In the genomic region with DNA sequence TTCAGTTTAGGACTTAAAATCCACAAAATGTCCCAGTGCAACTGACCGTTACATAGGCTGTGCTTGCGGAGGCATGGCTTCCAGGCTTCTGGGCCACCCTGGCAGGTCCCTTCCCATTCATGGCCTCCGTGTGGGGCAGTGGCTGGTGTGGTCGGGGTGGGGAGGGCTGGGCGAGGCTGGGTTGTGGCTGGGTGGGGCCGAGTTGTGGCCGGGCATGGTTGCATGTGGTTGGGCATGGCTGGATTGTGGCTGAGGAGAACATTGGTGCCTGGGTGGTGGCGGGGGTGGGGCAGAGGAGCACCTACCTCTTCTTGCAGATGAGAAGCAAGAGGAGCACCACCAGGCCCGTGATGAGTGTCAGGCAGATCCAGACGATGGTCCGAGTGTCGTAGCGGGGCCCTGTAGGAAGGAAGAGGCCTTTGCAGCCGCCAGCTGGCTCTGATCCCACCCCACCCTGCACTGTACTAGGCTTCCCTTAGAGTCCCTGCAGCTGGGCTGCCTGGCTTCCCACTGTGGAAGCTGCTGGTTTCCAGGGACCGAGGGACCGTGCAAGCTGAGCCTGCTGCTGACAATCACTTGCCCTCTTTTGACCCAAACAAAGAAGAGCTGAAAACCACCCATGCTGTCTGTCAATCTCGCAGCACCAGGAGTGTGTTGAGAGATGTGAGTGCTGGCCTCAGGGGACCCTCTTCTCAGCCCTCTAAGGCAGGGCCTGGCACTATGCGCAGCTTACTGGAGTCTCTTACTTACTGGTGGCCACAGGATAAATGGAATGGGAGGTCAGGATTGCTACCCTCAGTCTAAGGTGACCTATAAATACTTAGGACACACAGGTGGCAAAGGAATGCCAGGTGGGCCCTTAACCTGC, we compare ENCODE assay signal across 11 mouse cellular contexts. TPM values are rescaled to one million over a fixed set of nuclear protein-coding genes. Genes with fewer than 3 reads are reported as not detected.
DNase-seq lines count a peak whose midpoint lies in the region; ATAC-seq and TF ChIP-seq lines count a peak whose summit lies in the region.
"Had no signal": no experiment of that assay in that cellular context is flagged by ENCODE, and none has a peak within 500 bp of the region (broad histone marks: within the 10 kb centered on the region; RNA-seq: fewer than 3 reads in every experiment).

No protein-coding gene starts in this region.

- 34% methylated on average over 18 of the region's 18 CpGs for WGBS in heart, embryonic 16.5 days
- WGBS in lung, embryonic 16.5 days, result 44% methylated on average over 18 of the region's 18 CpGs
- 29% methylated on average over 18 of the region's 18 CpGs for WGBS in lung, adult 2 months
- WGBS in forebrain, embryonic 15.5 days, result 46% methylated on average over 18 of the region's 18 CpGs

- H3K4me3 ChIP-seq in heart, embryonic 16.5 days (ENCODE audit: low read length), result no peak overlapping the region
- H3K4me3 ChIP-seq in lung, embryonic 16.5 days (ENCODE audit: low read length), result no peak overlapping the region
- no peak overlapping the region for H3K4me3 ChIP-seq in lung, adult 2 months (replicated peaks; ENCODE audit: extremely low read depth, low read depth, low read length)
- no peak overlapping the region for H3K4me3 ChIP-seq in forebrain, embryonic 15.5 days

- peak; percentile 49; the same call in 1 of the 2 replicates for ATAC-seq in heart, embryonic 16.5 days (replicated peaks; ENCODE audit: extremely low read depth, insufficient read depth, low FRiP score)
- ATAC-seq in lung, embryonic 16.5 days (ENCODE audit: low read depth), result peak; percentile 85
- ATAC-seq in forebrain, embryonic 15.5 days (replicated peaks), result 0 out of 2 replicates have a peak, but pooled peaks have one; percentile 51
- peak; percentile 38 for ATAC-seq in megakaryocyte, adult 5-6 weeks (ENCODE audit: poor library complexity, severe bottlenecking)

- no peaks in the 10 kb centered on the region for H3K9me3 ChIP-seq in heart, embryonic 16.5 days (replicated peaks; ENCODE audit: control insufficient read depth, low read length)
- H3K9me3 ChIP-seq in lung, embryonic 16.5 days (ENCODE audit: control insufficient read depth, low read length), result no peaks in the 10 kb centered on the region
- no peaks in the 10 kb centered on the region for H3K9me3 ChIP-seq in forebrain, embryonic 15.5 days

- H3K4me2 ChIP-seq in heart, embryonic 16.5 days (ENCODE audit: low read depth, low read length), result no peak overlapping the region
- no peak overlapping the region for H3K4me2 ChIP-seq in lung, embryonic 16.5 days (ENCODE audit: low read depth, low read length)
- H3K4me2 ChIP-seq in forebrain, embryonic 15.5 days (replicated peaks), result no peak overlapping the region

- H3K36me3 ChIP-seq in heart, embryonic 16.5 days (ENCODE audit: control insufficient read depth, insufficient read depth), result no peaks in the 10 kb centered on the region
- no peaks in the 10 kb centered on the region for H3K36me3 ChIP-seq in lung, embryonic 16.5 days (ENCODE audit: control insufficient read depth, insufficient read depth, low read length)
- no peaks in the 10 kb centered on the region for H3K36me3 ChIP-seq in forebrain, embryonic 15.5 days

- H3K27me3 ChIP-seq in heart, embryonic 16.5 days (ENCODE audit: control insufficient read depth, insufficient read depth, low read length), result peaks cover 54% of the 10 kb centered on the region
- peaks cover 26% of the 10 kb centered on the region for H3K27me3 ChIP-seq in lung, embryonic 16.5 days (ENCODE audit: control insufficient read depth, insufficient read depth, low read depth, low read length)
- no peaks in the 10 kb centered on the region for H3K27me3 ChIP-seq in forebrain, embryonic 15.5 days

- DNase-seq in heart, postnatal 25 days (ENCODE audit: low spot score), result no peak
- DNase-seq in lung, adult 2 months, result no peak
- no peak for DNase-seq in frontal cortex, postnatal 10 days (ENCODE audit: low spot score in 2 of 2)
- no peak for DNase-seq in MN1 (ENCODE audit: low spot score)
- DNase-seq: thymus, adult 2 months had no signal

- H3K9ac ChIP-seq in heart, embryonic 16.5 days (ENCODE audit: low read length), result no peak overlapping the region
- H3K9ac ChIP-seq in lung, embryonic 16.5 days (ENCODE audit: low read length), result no peak overlapping the region
- no peak overlapping the region for H3K9ac ChIP-seq in forebrain, embryonic 15.5 days (replicated peaks)

- no peak overlapping the region for H3K27ac ChIP-seq in heart, embryonic 16.5 days (ENCODE audit: low read length)
- H3K27ac ChIP-seq in lung, embryonic 16.5 days (ENCODE audit: low read length), result no peak overlapping the region
- H3K27ac ChIP-seq in forebrain, embryonic 15.5 days (replicated peaks), result no peak overlapping the region

- TF ChIP-seq CTCF in lung, adult 2 months (IDR thresholded peaks at IDR 0.05; ENCODE audit: insufficient read depth, low read length), result no peak

- no peak for TF ChIP-seq POLR2A in lung, adult 2 months (IDR thresholded peaks at IDR 0.05; ENCODE audit: borderline replicate concordance, extremely low read depth, low read depth, low read length)

- H3K4me1 ChIP-seq in heart, embryonic 16.5 days (ENCODE audit: control insufficient read depth, insufficient read depth, low read length), result no peaks in the 10 kb centered on the region
- H3K4me1 ChIP-seq in lung, embryonic 16.5 days (replicated peaks; ENCODE audit: control insufficient read depth, insufficient read depth, low read length), result peaks cover 4% of the 10 kb centered on the region
- H3K4me1 ChIP-seq in lung, adult 2 months (ENCODE audit: control insufficient read depth, insufficient read depth, low read length), result no peaks in the 10 kb centered on the region
- peaks cover 3% of the 10 kb centered on the region; the same call in 1 of the 2 replicates for H3K4me1 ChIP-seq in forebrain, embryonic 15.5 days

- intact Hi-C loops in heart, postnatal 25 days (cut with DNase I), result no loop called here

RNA-seq across cellular contexts. Expression of a gene that starts 21.6 kb away (rescaled TPM):
- polyA plus RNA-seq in heart, embryonic 16.5 days (2015; fragmentation: Nextera tagmentation; extraction: Ambion mirVana), result 0.02 TPM in 1 of 2 replicates, not detected in the other
- total RNA-seq in heart, postnatal 25 days (2021), result not detected
- not detected in 2 replicates for polyA plus RNA-seq in lung, embryonic 16.5 days (2015; fragmentation: Nextera tagmentation; extraction: Ambion mirVana)
- polyA plus RNA-seq in lung, adult 2 months (2012; rRNA removed), result 0.05 and 0.16 TPM in 2 replicates
- 4.6 and 5.1 TPM in 2 replicates for polyA plus RNA-seq in forebrain, embryonic 15.5 days (2015; fragmentation: Nextera tagmentation; extraction: Ambion mirVana)
- 0.09 TPM in 1 of 2 replicates, not detected in the other for total RNA-seq in megakaryocyte, adult 5-6 weeks (2015)
- total RNA-seq in megakaryocyte, adult 5-6 weeks (2017), result 0.16 TPM in 1 of 2 replicates, not detected in the other
- total RNA-seq: hematopoietic stem cell, adult 5-6 weeks; liver, adult 2 months had no signal
- polyA plus RNA-seq: liver, adult 2 months had no signal

RNA-seq across cellular contexts. Expression of a gene that starts 36.4 kb away (rescaled TPM):
- polyA plus RNA-seq in heart, embryonic 16.5 days (2015; fragmentation: Nextera tagmentation; extraction: Ambion mirVana), result 28.6 and 31.6 TPM in 2 replicates
- 10 to 100 TPM; 46.0 to 46.8 TPM for total RNA-seq in heart, postnatal 25 days (2021)
- polyA plus RNA-seq in lung, embryonic 16.5 days (2015; fragmentation: Nextera tagmentation; extraction: Ambion mirVana), result 32.6 and 36.7 TPM in 2 replicates
- polyA plus RNA-seq in lung, adult 2 months (2012; rRNA removed), result 43.6 and 58.0 TPM in 2 replicates
- 22.0 and 23.3 TPM in 2 replicates for polyA plus RNA-seq in forebrain, embryonic 15.5 days (2015; fragmentation: Nextera tagmentation; extraction: Ambion mirVana)
- total RNA-seq in megakaryocyte, adult 5-6 weeks (2015), result 1.0 and 2.3 TPM in 2 replicates
- total RNA-seq in megakaryocyte, adult 5-6 weeks (2017), result 0.29 and 1.0 TPM in 2 replicates
- total RNA-seq: hematopoietic stem cell, adult 5-6 weeks had no signal

RNA-seq across cellular contexts. Expression of a gene that starts 42.1 kb away (rescaled TPM):
- 20.7 and 21.0 TPM in 2 replicates for polyA plus RNA-seq in heart, embryonic 16.5 days (2015; fragmentation: Nextera tagmentation; extraction: Ambion mirVana)
- total RNA-seq in heart, postnatal 25 days (2021), result 10 to 100 TPM; 35.2 to 41.2 TPM
- polyA plus RNA-seq in lung, embryonic 16.5 days (2015; fragmentation: Nextera tagmentation; extraction: Ambion mirVana), result 21.9 and 24.5 TPM in 2 replicates
- polyA plus RNA-seq in lung, adult 2 months (2012; rRNA removed), result 74.2 and 84.9 TPM in 2 replicates
- 18.8 and 20.7 TPM in 2 replicates for polyA plus RNA-seq in forebrain, embryonic 15.5 days (2015; fragmentation: Nextera tagmentation; extraction: Ambion mirVana)
- total RNA-seq in megakaryocyte, adult 5-6 weeks (2015), result 0.98 and 1.4 TPM in 2 replicates
- 0.53 and 0.62 TPM in 2 replicates for total RNA-seq in megakaryocyte, adult 5-6 weeks (2017)

RNA-seq across cellular contexts. Expression of a gene that starts 49.0 kb away (rescaled TPM):
- polyA plus RNA-seq in heart, embryonic 16.5 days (2015; fragmentation: Nextera tagmentation; extraction: Ambion mirVana), result 41.3 and 44.5 TPM in 2 replicates
- total RNA-seq in heart, postnatal 25 days (2021), result 10 to 100 TPM; 47.0 to 48.4 TPM
- polyA plus RNA-seq in lung, embryonic 16.5 days (2015; fragmentation: Nextera tagmentation; extraction: Ambion mirVana), result 51.9 and 55.2 TPM in 2 replicates
- 65.1 and 67.3 TPM in 2 replicates for polyA plus RNA-seq in lung, adult 2 months (2012; rRNA removed)
- polyA plus RNA-seq in forebrain, embryonic 15.5 days (2015; fragmentation: Nextera tagmentation; extraction: Ambion mirVana), result 28.2 and 30.5 TPM in 2 replicates
- total RNA-seq in megakaryocyte, adult 5-6 weeks (2015), result 2.2 and 3.3 TPM in 2 replicates
- total RNA-seq in megakaryocyte, adult 5-6 weeks (2017), result 1.9 and 2.2 TPM in 2 replicates
